Comparison of ENCODE assay signal across 25 mouse cellular contexts in the genomic region with DNA sequence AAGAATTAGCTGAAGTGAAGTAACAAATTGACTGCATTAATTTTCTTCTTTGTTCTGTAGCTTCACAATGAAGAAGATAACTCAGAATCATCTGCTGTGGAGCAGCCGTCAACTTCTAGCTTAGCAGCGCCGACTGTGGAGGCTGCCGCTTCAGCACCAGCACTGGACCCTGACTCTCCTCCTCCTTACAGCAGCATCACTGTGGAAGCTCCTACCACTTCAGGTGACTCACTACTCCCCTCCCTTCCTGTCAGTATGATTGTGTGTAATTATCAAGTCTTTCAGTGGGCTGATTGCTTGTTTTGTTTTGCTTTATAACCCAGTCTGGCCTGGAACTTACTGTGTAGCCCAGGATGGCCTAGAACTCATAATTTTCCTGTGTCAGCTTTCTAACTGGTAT. TPM values are rescaled to one million over a fixed set of nuclear protein-coding genes. Genes with fewer than 3 reads are reported as not detected.
DNase-seq lines count a peak whose midpoint lies in the region; ATAC-seq lines count a peak whose summit lies in the region.
"Had no signal": no experiment of that assay in that cellular context is flagged by ENCODE, and none has a peak within 500 bp of the region (broad histone marks: within the 10 kb centered on the region; RNA-seq: fewer than 3 reads in every experiment).

No protein-coding gene starts in this region.

- no peaks in the 10 kb centered on the region for H3K4me1 ChIP-seq in hindbrain, embryonic 11.5 days (replicated peaks; ENCODE audit: control insufficient read depth, insufficient read depth, low read length)
- H3K4me1 ChIP-seq: forebrain, embryonic 10.5 days; forebrain, embryonic 13.5 days; heart, embryonic 10.5 days; heart, embryonic 13.5 days; hindbrain, embryonic 13.5 days had no signal

- no peak for DNase-seq in frontal cortex, adult 2 months (ENCODE audit: extremely low spot score in 1 of 2, low spot score in 1 of 2)
- peak; percentile 15 for DNase-seq in induced T-regulatory cell, adult 2 months (ENCODE audit: low read depth)
- DNase-seq in hindbrain, embryonic 11.5 days (ENCODE audit: low spot score): no peak
- DNase-seq in cerebellum, adult 18-20 months: no peak
- DNase-seq: adrenal gland, postnatal 10 days; adrenal gland, postnatal 36 days; B cell, adult 2 months; cerebellum, adult 11 months; cerebellum, adult 8-10 months; cerebellum, postnatal 10 days; gastrocnemius, postnatal 25 days; heart, adult 18-20 months; heart, postnatal 14 days; heart, postnatal 4 days; kidney, adult 2 months had no signal

- H3K9me3 ChIP-seq in hindbrain, embryonic 11.5 days (ENCODE audit: control insufficient read depth, low read length): no peaks in the 10 kb centered on the region
- H3K9me3 ChIP-seq: forebrain, embryonic 10.5 days; forebrain, embryonic 13.5 days; heart, embryonic 10.5 days; heart, embryonic 13.5 days; hindbrain, embryonic 13.5 days had no signal

- no peak overlapping the region for H3K27ac ChIP-seq in hindbrain, embryonic 11.5 days (ENCODE audit: low read depth, low read length)
- H3K27ac ChIP-seq: forebrain, embryonic 10.5 days; forebrain, embryonic 13.5 days; heart, embryonic 10.5 days; heart, embryonic 13.5 days; hindbrain, embryonic 13.5 days had no signal

- peak; percentile 56 for ATAC-seq in frontal cortex, adult (ENCODE audit: low TSS enrichment)
- ATAC-seq in CD4-positive, CD25-positive, alpha-beta regulatory T cell, adult 4 months: peak; percentile 67
- no peak for ATAC-seq in hindbrain, embryonic 11.5 days (ENCODE audit: low FRiP score)
- ATAC-seq: forebrain, embryonic 13.5 days; forebrain, embryonic 16.5 days; hindbrain, embryonic 16.5 days; intestine, postnatal 0 days had no signal

- H3K36me3 ChIP-seq in hindbrain, embryonic 11.5 days (ENCODE audit: control insufficient read depth, insufficient read depth, low read length): no peaks in the 10 kb centered on the region

- no peak overlapping the region for H3K4me3 ChIP-seq in hindbrain, embryonic 11.5 days (ENCODE audit: low read depth, low read length)
- H3K4me3 ChIP-seq: forebrain, embryonic 10.5 days; forebrain, embryonic 13.5 days; heart, embryonic 10.5 days; heart, embryonic 13.5 days; hindbrain, embryonic 13.5 days had no signal

- no peak overlapping the region for H3K4me2 ChIP-seq in hindbrain, embryonic 11.5 days (replicated peaks; ENCODE audit: low read depth, low read length)
- H3K4me2 ChIP-seq: forebrain, embryonic 13.5 days; heart, embryonic 13.5 days; hindbrain, embryonic 13.5 days had no signal

- no peaks in the 10 kb centered on the region for H3K27me3 ChIP-seq in hindbrain, embryonic 11.5 days (ENCODE audit: control insufficient read depth, insufficient read depth, low read length)
- H3K27me3 ChIP-seq: forebrain, embryonic 13.5 days; heart, embryonic 13.5 days; hindbrain, embryonic 13.5 days had no signal

- H3K9ac ChIP-seq in hindbrain, embryonic 11.5 days (ENCODE audit: low read depth, low read length): no peak overlapping the region
- H3K9ac ChIP-seq: forebrain, embryonic 13.5 days; heart, embryonic 13.5 days; hindbrain, embryonic 13.5 days had no signal

- whole genome bisulfite sequencing in hindbrain, embryonic 11.5 days: 94% methylated on average over 4 of the region's 4 CpGs

RNA-seq across cellular contexts. Expression of gene Ndfip2, which starts 29.2 kb away (rescaled TPM):
- 78.3 and 90.2 TPM in 2 replicates for polyA plus RNA-seq in frontal cortex, adult 2 months (2012; rRNA removed)
- polyA plus RNA-seq in CD4-positive, CD25-positive, alpha-beta regulatory T cell, adult 4 months (2017; shearing (Covaris generic)): 10 to 100 TPM; 38.1 to 41.2 TPM
- 82.1 and 84.8 TPM in 2 replicates for polyA plus RNA-seq in hindbrain, embryonic 11.5 days (2014; fragmentation: Nextera tagmentation; extraction: Ambion mirVana)
